Mouse (Mus musculus) frontal cortex, adult (tissue): Measurements from ENCODE around the gene Mast1.
A peak's percentile ranks its signal among the peaks of the same experiment; 100 is the strongest.

Experiments used
- ATAC-seq: cut with Nextera tagmentation; 2 replicates; pipeline ENCODE4 v1.9.2; 2017; ENCODE audit warnings: mild to moderate bottlenecking, moderate library complexity, mixed read lengths; ENCODE audit not compliant: low TSS enrichment

Gene Mast1

DNA sequence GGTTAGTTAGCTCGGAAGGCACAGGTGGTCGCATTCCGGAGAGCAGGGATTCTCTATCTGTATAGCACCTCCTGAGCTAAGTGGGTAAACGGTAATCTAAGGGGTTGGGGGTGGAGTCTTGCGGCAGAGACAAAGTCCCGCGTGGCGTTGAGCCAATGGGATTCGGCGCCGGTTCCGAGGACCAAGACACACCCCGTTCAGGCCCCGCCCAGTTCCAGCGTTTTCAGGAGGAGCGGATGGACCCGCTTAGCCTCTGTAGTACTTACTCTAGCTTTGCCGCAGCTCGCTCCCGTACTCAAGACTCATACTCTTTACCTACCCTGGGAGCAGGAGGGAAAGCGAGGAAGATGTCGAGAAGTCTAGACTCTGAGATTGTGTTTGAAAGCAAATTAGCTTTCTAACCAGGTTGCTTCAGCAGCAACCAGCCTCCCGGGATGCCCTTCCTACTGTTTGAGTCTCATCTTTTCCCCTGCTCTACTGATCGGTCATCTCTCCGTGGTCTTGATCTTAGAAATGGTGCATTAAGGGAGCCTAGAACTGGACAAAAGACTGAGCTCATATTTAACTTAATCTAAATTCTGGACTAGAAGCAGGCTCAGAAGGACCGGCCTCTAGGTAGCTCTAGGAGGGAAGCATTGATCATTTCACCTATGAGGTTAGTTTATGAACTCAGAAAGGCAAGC lies 7.5 kb upstream of the Mast1 start:
- peak; percentile 73 for ATAC-seq

- ATAC-seq, result no peak
Observed at GRCm38 (mm10) chr8:84943699-84944098, 6.5 kb upstream of the Mast1 start.

DNA sequence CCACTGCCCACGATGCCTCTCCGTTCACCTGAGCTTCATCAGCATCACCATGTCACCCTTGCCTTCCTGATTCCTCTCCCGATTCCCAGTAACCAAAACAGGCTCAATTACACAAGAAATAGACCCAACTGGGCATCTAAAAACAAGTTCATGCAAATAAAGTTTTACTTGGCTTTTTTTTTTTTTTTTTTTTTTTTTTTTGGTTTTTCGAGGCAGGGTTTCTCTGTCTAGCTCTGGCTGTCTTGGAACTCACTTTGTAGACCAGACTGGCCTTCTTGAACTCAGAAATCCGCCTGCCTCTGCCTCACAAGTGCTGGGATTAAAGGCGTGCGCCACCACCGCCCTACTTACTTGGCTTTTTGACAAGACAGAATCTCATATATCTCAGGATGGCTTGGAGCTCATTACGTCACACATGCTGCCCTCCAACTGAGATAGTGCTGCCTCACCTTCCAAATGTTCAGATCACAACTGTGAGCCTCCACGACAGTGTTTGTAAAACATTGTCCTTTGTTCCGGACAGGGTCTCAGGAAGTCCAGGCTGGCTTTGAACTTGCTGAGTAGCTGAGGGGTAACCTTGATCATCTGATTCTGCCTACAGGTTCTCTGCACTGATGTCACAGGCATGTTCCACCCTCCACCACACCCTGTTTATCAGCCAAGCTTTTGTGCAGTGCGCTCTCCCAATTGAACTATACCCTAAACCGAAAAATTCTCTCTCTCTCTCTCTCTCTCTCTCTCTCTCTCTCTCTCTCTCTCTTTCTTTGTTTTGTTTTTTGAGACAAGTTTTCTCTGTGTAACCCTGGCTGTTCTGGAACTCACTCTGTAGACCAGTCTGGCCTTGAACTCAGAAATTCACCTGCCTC lies 694 bp upstream of the Mast1 start:
- ATAC-seq, result no peak

GRCm38 (mm10) chr8:84936041-84936961 lies 858 bp downstream of the Mast1 start:
- ATAC-seq, result no peak

DNA sequence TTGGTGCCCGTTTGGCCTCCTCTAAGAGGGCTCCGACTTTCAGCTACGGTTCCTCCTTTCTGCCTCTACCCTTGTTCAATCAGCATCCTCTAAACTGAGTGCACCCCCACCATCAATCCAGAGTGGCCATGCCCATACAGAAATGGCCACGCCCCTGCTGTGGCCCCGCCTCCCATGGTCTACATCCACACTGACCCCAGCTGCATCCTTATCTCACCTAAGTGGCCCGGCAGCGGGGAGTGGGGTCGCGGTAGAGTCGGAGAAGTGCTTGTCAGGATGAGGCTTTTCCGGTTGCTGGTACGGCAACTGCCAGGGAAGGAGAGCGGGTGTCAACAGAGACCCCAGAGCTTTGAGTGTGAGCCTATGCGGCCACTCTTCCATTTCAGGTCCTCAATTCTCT lies 1.7 kb downstream of the Mast1 start:
- ATAC-seq, result no peak

DNA sequence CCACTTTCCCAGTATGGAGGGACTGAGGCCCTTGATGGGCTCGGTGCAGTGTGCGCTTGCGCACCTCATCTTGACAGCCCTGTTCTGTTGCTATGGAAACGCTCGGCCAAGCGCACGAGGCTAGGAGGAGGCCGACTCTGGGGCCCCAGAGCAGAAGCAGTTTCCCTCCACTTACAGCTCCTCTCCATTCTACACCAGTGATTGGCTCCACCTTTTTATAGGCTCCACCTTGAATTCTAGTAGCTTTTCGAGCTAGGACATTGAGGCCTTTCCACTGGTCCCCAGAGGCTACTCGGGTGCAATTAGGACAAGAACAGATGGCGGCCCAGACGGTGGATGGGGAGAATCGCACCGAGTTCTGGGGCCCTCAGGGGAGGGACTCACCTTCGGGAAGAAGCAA lies 2.3 kb downstream of the Mast1 start:
- ATAC-seq, result peak; percentile 66

- ATAC-seq, result peak; percentile 33; the same call in 1 of the 2 replicates
Observed at GRCm38 (mm10) chr8:84933767-84934559, 3.2 kb downstream of the Mast1 start.

DNA sequence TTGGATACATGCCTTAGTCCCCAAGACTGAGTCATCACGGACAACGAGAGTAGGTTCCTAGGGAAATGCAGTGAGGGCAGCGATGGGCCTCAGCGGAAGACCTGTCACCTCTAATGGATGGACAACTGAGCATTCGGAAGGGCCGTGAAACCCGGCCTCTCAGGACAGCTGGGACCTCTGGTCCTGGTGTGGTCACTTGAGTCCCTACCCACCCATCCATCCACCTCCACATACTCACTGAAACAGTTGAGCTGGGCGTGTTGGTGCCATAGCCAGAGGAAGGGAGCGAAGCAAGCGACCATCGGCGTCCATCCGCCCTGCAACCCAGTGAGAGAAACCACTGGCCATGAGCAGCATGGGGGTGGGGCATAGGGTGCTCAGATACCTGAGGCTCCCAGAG lies 6.6 kb downstream of the Mast1 start:
- no peak for ATAC-seq

- ATAC-seq, result peak; percentile 73
Observed at GRCm38 (mm10) chr8:84928456-84929306, 8.5 kb downstream of the Mast1 start.

- no peak for ATAC-seq
Observed at GRCm38 (mm10) chr8:84927513-84927912, 9.6 kb downstream of the Mast1 start.

- no peak for ATAC-seq
Observed at GRCm38 (mm10) chr8:84925557-84925956, 11.6 kb downstream of the Mast1 start.

DNA sequence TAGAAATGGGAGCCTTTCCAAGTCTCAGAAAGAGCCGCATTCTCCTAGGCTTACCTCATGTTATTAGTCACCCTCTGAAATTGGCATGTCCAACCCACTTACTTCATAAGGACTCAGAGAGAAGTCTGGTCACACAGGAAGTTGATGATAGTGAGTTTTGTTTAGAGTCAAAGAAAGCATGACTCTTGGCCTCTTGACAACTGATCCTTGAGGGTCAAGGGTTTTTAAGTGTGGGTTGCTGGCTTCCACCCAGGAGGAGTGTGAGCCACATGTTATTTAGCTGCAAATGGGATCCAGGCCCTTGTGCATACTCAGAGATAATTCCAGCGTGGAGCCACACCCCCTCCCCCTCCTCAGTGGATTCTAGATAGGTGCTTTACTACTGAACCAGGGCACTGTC lies 15.6 kb downstream of the Mast1 start:
- no peak for ATAC-seq

GRCm38 (mm10) chr8:84918646-84919045 lies 18.5 kb downstream of the Mast1 start:
- no peak for ATAC-seq

- ATAC-seq, result no peak
Observed at GRCm38 (mm10) chr8:84917781-84918180, 19.4 kb downstream of the Mast1 start.

DNA sequence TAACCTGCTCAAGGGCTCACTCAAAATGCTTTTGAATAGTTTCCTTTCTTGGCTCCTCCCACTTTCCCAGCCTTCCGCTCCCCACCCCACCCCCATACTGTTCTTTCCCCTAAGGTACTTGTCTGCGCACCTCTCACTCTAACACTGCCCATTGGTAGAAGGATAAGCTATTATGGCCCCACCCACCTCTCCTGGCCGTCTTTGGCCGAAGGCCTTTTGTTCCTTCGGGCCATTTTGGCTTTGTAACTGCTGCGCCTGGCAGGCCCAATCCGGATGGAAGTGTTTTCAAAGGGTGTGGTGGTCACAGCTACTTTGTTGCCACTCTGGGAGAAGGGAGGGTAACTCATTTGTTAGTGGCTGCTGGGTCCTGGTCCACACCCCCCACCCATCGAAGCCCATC lies 21.9 kb downstream of the Mast1 start:
- no peak for ATAC-seq

DNA sequence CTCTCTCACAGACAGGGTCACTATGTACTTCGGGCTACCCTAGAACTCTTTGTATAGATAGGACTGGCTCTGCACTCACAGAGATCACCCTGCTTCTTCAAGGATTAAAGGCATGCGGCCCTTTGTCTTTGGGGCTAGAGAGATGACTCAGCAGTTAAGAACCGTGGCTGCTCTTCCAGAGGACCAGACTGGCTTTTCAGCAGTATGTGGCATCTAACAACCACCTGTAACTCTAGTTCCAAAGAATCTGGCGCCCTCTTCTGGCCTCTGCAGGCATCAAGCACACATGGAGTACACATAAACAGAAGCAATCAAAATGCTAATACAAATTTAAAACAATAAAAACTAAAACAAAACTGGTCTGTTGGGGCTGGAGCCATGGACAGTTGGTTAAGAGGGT lies 23.2 kb downstream of the Mast1 start:
- ATAC-seq, result no peak

DNA sequence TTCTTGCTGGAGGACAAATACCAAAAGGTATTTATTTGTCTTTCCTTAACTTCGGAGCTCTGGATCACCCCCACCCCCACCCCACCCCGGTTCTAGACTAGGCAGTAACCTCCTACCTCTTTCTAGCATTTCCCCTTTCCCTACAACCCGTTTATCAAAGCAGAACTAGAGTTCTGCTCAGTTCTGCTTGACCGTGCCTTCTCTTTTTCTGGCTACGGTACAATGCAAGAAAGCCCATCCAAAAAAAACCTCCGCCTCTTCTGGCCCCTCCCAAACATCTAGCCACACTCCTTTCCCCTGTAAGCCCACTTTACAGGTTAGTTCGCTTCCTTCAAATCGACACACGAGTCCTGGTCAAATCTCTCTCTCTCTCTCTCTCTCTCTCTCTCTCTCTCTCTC lies 23.7 kb downstream of the Mast1 start:
- no peak for ATAC-seq

- peak; percentile 14; the same call in 1 of the 2 replicates for ATAC-seq
Observed at GRCm38 (mm10) chr8:84912895-84913501, 24.2 kb downstream of the Mast1 start.

DNA sequence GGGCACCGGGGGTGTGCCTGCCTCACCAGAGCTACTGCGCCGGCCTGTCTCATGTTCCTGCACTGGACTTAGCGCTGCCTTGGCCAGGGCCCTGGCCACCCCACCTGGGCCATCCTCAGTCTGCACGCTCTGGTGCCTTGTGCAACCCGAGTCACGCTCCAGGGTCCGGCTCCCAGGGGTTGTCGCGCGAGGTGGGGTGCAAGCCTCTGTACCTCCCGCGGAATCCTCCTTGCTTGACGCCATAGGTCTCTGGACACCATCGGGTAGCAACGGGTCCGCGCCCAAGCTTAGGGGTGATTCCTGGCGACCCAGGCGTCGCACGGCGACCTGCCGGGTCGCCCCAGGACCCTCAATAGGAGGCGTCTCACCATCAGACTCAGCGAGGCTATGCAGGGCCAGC lies 24.8 kb downstream of the Mast1 start:
- no peak for ATAC-seq

GRCm38 (mm10) chr8:84911854-84912253 lies 25.3 kb downstream of the Mast1 start:
- no peak for ATAC-seq
